Mouse (Mus musculus) gastrocnemius, postnatal 10 days (tissue): ENCODE results near the gene Faim2. TPM values are rescaled to one million over a fixed set of nuclear protein-coding genes. Genes with fewer than 3 reads are reported as not detected.

Experiments
- DNase-seq: peaks from one replicate; pipeline ENCODE4 v3.0.0; 2021; ENCODE audit warnings: mixed read lengths
- total RNA-seq, 2 experiments: library from RNA; stranded (reverse); gene quantifications; 2 replicates each; pipeline ENCODE4 v1.2.3; 2021

The Faim2 gene
- total RNA-seq, 2 experiments from 2014 or later: 0.43 to 0.59 TPM

- no peak for DNase-seq
Observed at GRCm38 (mm10) chr15:99509840-99510239, 18.1 kb downstream of the Faim2 start.

GRCm38 (mm10) chr15:99505324-99506095 is 22.5 kb downstream of the Faim2 start:
- no peak for DNase-seq

- DNase-seq: no peak
Observed at GRCm38 (mm10) chr15:99503256-99503655, 24.7 kb downstream of the Faim2 start.

GRCm38 (mm10) chr15:99502311-99502831 is 25.6 kb downstream of the Faim2 start:
- no peak for DNase-seq

GRCm38 (mm10) chr15:99501292-99502260 is 26.4 kb downstream of the Faim2 start:
- DNase-seq: no peak

- no peak for DNase-seq
Observed at GRCm38 (mm10) chr15:99500320-99500719, 27.6 kb downstream of the Faim2 start.

GRCm38 (mm10) chr15:99499726-99500125 is 28.2 kb downstream of the Faim2 start:
- no peak for DNase-seq

GRCm38 (mm10) chr15:99498781-99499180 is 29.2 kb downstream of the Faim2 start:
- no peak for DNase-seq

GRCm38 (mm10) chr15:99498356-99498755 is 29.6 kb downstream of the Faim2 start:
- DNase-seq: no peak

- peak; percentile 29 for DNase-seq
Observed at GRCm38 (mm10) chr15:99497527-99498242, 30.3 kb downstream of the Faim2 start.

- no peak for DNase-seq
Observed at GRCm38 (mm10) chr15:99497061-99497460, 30.9 kb downstream of the Faim2 start.

- DNase-seq: no peak
Observed at GRCm38 (mm10) chr15:99484745-99485144, 43.2 kb downstream of the Faim2 start.

- no peak for DNase-seq
Observed at GRCm38 (mm10) chr15:99475814-99476213, 52.2 kb downstream of the Faim2 start.

- DNase-seq: peak; percentile 88
Observed at GRCm38 (mm10) chr15:99474576-99474926, 53.4 kb downstream of the Faim2 start, which contains the start of gene Bcdin3d. Gene Bcdin3d, minus strand, starts transcription at chr15:99474730.

- peak; percentile 63 for DNase-seq
Observed at GRCm38 (mm10) chr15:99473801-99474575, 54.0 kb downstream of the Faim2 start.

- DNase-seq: no peak
Observed at GRCm38 (mm10) chr15:99472972-99473371, 55.0 kb downstream of the Faim2 start.

- no peak for DNase-seq
Observed at GRCm38 (mm10) chr15:99471677-99472063, 56.3 kb downstream of the Faim2 start.

GRCm38 (mm10) chr15:99470971-99471676 is 56.8 kb downstream of the Faim2 start:
- peak; percentile 66 for DNase-seq

- DNase-seq: peak; percentile 40
Observed at GRCm38 (mm10) chr15:99470224-99470761, 57.7 kb downstream of the Faim2 start.

- no peak for DNase-seq
Observed at GRCm38 (mm10) chr15:99469736-99470135, 58.2 kb downstream of the Faim2 start.
